Mouse (Mus musculus): ENCODE data around the gene Sh2b3.

GRCm38 (mm10) chr5:121808202-121808601, 29.2 kb downstream of the Sh2b3 start:
- TF ChIP-seq EP300 (IDR thresholded peaks at IDR 0.05; ENCODE audit: low read depth) = no peak
- no peak for TF ChIP-seq CTCF (IDR thresholded peaks at IDR 0.05; ENCODE audit: low read depth)
